32 mouse cellular contexts compared by ENCODE assay signal in the genomic region with DNA sequence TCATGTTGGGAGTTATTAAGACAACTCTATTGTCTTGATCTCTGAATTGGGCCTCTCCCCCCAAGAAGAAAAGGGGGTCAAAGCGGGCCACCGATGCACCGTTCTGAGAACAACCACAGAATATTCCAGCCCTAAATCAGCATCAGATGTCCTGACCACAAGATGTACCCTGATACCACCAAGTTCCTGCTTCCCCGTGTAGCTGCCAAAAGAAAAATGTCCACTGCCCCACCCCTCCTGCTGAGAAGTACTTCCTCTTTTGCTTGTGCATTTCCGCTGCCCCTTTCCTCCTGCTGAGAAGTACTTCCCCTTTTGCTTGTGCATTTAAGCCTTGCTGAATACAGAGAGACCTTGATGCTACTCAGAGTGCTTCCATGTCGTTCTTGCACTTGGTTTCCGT. TPM values are rescaled to one million over a fixed set of nuclear protein-coding genes. Genes with fewer than 3 reads are reported as not detected.
"Had no signal": no experiment of that assay in that cellular context is flagged by ENCODE, and none has a peak within 500 bp of the region (broad histone marks: within the 10 kb centered on the region; RNA-seq: fewer than 3 reads in every experiment).

No protein-coding gene starts in this region.

RNA-seq across cellular contexts. Expression of gene Spin2f, which starts 41.6 kb away (rescaled TPM):
- total RNA-seq: gastrocnemius, adult 18-20 months; gastrocnemius, adult 8-10 months; gastrocnemius, postnatal 36 days; heart, adult 2 months; heart, postnatal 10 days; heart, postnatal 25 days; heart, postnatal 4 days; layer of hippocampus, adult 2 months; layer of hippocampus, postnatal 10 days; layer of hippocampus, postnatal 25 days; left cerebral cortex, adult 2 months; left cerebral cortex, postnatal 14 days; left cerebral cortex, postnatal 36 days had no signal
- polyA plus RNA-seq: gonadal fat pad, adult 2 months; heart, adult 2 months; heart, embryonic 12.5 days; heart, embryonic 14.5 days; heart, embryonic 16.5 days; hindbrain, embryonic 10.5 days; hindbrain, embryonic 12.5 days; hindbrain, embryonic 14.5 days; hindbrain, embryonic 16.5 days; inflammation-experienced regulatory T-cells, adult 6 months; intestine, embryonic 15.5 days; intestine, postnatal 0 days; kidney, embryonic 14.5 days; kidney, embryonic 16.5 days; limb, embryonic 10.5 days; limb, embryonic 12.5 days; limb, embryonic 14.5 days; liver, embryonic 11.5 days; liver, embryonic 13.5 days; liver, embryonic 15.5 days had no signal
